Mouse (Mus musculus) macrophage (primary cell): ENCODE measurements at regions not wholly inside any gene's neighbourhood (a gene's known extent, or its start where the extent isn't known, plus 50 kb on each side); places are given as distances from the start of the nearest gene placed in this dataset.

Experiments
- H3K27ac ChIP-seq: fragments of 350-480 bp; formaldehyde crosslinking; 2 replicates; pipeline ENCODE4 v1.9.0; 2021
- H3K36me3 ChIP-seq: fragments of 350-480 bp; formaldehyde crosslinking; 2 replicates; pipeline ENCODE4 v1.9.0; 2021; ENCODE audit errors: inconsistent target
- H3K4me3 ChIP-seq: fragments of 350-480 bp; formaldehyde crosslinking; 2 replicates; pipeline ENCODE4 v1.9.0; 2021; ENCODE audit errors: inconsistent target
- H3K79me2 ChIP-seq: fragments of 350-480 bp; formaldehyde crosslinking; 2 replicates; pipeline ENCODE4 v1.9.0; 2021; ENCODE audit errors: inconsistent target
- WGBS: methylation state at CpG from one replicate; pipeline ENCODE4 v1.1.7; 2026; ENCODE audit warnings: inconsistent platforms; ENCODE audit not compliant: missing documents; 5-methylcytosine and 5-hydroxymethylcytosine counted together

GRCm38 (mm10) chr5:53329591-53329990 is 62.7 kb downstream of the Smim20 start:
- Histone ChIP-seq H3K27ac (no peak overlapping the region), H3K79me2 (no peaks in the 10 kb centered on the region), H3K4me3 (no peak overlapping the region), H3K36me3 (no peaks in the 10 kb centered on the region)
- WGBS = 94% methylated on average over 2 of the region's 2 CpGs

- 42% methylated on average over 6 of the region's 6 CpGs for WGBS
- H3K4me3 ChIP-seq = no peak overlapping the region
- H3K36me3 ChIP-seq = no peaks in the 10 kb centered on the region
- no peak overlapping the region for H3K27ac ChIP-seq
- H3K79me2 ChIP-seq = no peaks in the 10 kb centered on the region
Measured at GRCm38 (mm10) chr5:53336704-53337103, 69.8 kb downstream of the Smim20 start.

- no peak overlapping the region for H3K27ac ChIP-seq
- H3K4me3 ChIP-seq = no peak overlapping the region
- WGBS = 0% methylated on average over 3 of the region's 3 CpGs
- no peaks in the 10 kb centered on the region for H3K79me2 ChIP-seq
- H3K36me3 ChIP-seq = no peaks in the 10 kb centered on the region
Measured at GRCm38 (mm10) chr5:53337816-53338215, 70.9 kb downstream of the Smim20 start.

- Histone ChIP-seq H3K36me3 (no peaks in the 10 kb centered on the region), H3K79me2 (no peaks in the 10 kb centered on the region), H3K27ac (no peak overlapping the region), H3K4me3 (no peak overlapping the region)
- 49% methylated on average over 8 of the region's 8 CpGs for WGBS
Measured at GRCm38 (mm10) chr5:53345164-53345563, 78.3 kb downstream of the Smim20 start.

GRCm38 (mm10) chr5:53346028-53346427 is 79.1 kb downstream of the Smim20 start:
- Histone ChIP-seq H3K27ac (no peak overlapping the region), H3K36me3 (no peaks in the 10 kb centered on the region), H3K4me3 (no peak overlapping the region), H3K79me2 (no peaks in the 10 kb centered on the region)
- 82% methylated on average over 8 of the region's 8 CpGs for WGBS

GRCm38 (mm10) chr5:53346756-53347155 is 79.9 kb downstream of the Smim20 start:
- Histone ChIP-seq H3K27ac (no peak overlapping the region), H3K4me3 (no peak overlapping the region), H3K36me3 (no peaks in the 10 kb centered on the region), H3K79me2 (no peaks in the 10 kb centered on the region)
- 91% methylated on average over 8 of the region's 8 CpGs for WGBS

- Histone ChIP-seq H3K36me3 (no peaks in the 10 kb centered on the region), H3K27ac (no peak overlapping the region), H3K79me2 (no peaks in the 10 kb centered on the region), H3K4me3 (no peak overlapping the region)
- 98% methylated on average over 4 of the region's 4 CpGs for WGBS
Measured at GRCm38 (mm10) chr5:53352852-53353251, 86.0 kb downstream of the Smim20 start.

GRCm38 (mm10) chr5:53354296-53354695 is 87.4 kb downstream of the Smim20 start:
- Histone ChIP-seq H3K27ac (no peak overlapping the region), H3K36me3 (no peaks in the 10 kb centered on the region)
- WGBS = 92% methylated on average over 3 of the region's 3 CpGs

GRCm38 (mm10) chr5:53355069-53355468 is 88.2 kb downstream of the Smim20 start:
- Histone ChIP-seq H3K4me3 (no peak overlapping the region), H3K79me2 (no peaks in the 10 kb centered on the region), H3K27ac (peak overlapping the region; percentile 38), H3K36me3 (no peaks in the 10 kb centered on the region)
- WGBS = 1% methylated on average over 6 of the region's 6 CpGs

More at GRCm38 (mm10) chr5:53354296-53354695, 87.4 kb downstream of the Smim20 start:
- Histone ChIP-seq H3K4me3 (no peak overlapping the region), H3K79me2 (no peaks in the 10 kb centered on the region)

- H3K4me3 ChIP-seq = no peak overlapping the region
- H3K79me2 ChIP-seq = no peaks in the 10 kb centered on the region
- 80% methylated on average over 7 of the region's 7 CpGs for WGBS
- H3K36me3 ChIP-seq = no peaks in the 10 kb centered on the region
- H3K27ac ChIP-seq = peak overlapping the region; percentile 32
Measured at GRCm38 (mm10) chr5:53357086-53357608, 90.3 kb downstream of the Smim20 start.

GRCm38 (mm10) chr5:53358181-53358580 is 91.3 kb downstream of the Smim20 start:
- no peak overlapping the region for H3K27ac ChIP-seq
- no peak overlapping the region for H3K4me3 ChIP-seq
- H3K36me3 ChIP-seq = no peaks in the 10 kb centered on the region
- 80% methylated on average over 4 of the region's 4 CpGs for WGBS
- no peaks in the 10 kb centered on the region for H3K79me2 ChIP-seq

GRCm38 (mm10) chr5:53359887-53360286 is 93.0 kb downstream of the Smim20 start:
- 92% methylated on average over 12 of the region's 12 CpGs for WGBS
- Histone ChIP-seq H3K79me2 (no peaks in the 10 kb centered on the region), H3K27ac (no peak overlapping the region), H3K4me3 (no peak overlapping the region), H3K36me3 (no peaks in the 10 kb centered on the region)

GRCm38 (mm10) chr5:53361295-53361694 is 94.4 kb downstream of the Smim20 start:
- 16% methylated on average over 6 of the region's 6 CpGs for WGBS
- no peak overlapping the region for H3K4me3 ChIP-seq
- peak overlapping the region; percentile 75 for H3K27ac ChIP-seq
- H3K36me3 ChIP-seq = no peaks in the 10 kb centered on the region
- H3K79me2 ChIP-seq = no peaks in the 10 kb centered on the region

- WGBS = 90% methylated on average over 8 of the region's 8 CpGs
- Histone ChIP-seq H3K4me3 (no peak overlapping the region), H3K27ac (no peak overlapping the region), H3K79me2 (no peaks in the 10 kb centered on the region), H3K36me3 (no peaks in the 10 kb centered on the region)
Measured at GRCm38 (mm10) chr5:53363898-53364297, 97.0 kb downstream of the Smim20 start.

- H3K27ac ChIP-seq = no peak overlapping the region
- 86% methylated on average over 6 of the region's 6 CpGs for WGBS
- H3K79me2 ChIP-seq = no peaks in the 10 kb centered on the region
- no peak overlapping the region for H3K4me3 ChIP-seq
- no peaks in the 10 kb centered on the region for H3K36me3 ChIP-seq
Measured at GRCm38 (mm10) chr5:53366882-53367561, 98.9 kb upstream of the Rbpj start.

- H3K36me3 ChIP-seq = no peaks in the 10 kb centered on the region
- no peak overlapping the region for H3K4me3 ChIP-seq
- H3K79me2 ChIP-seq = no peaks in the 10 kb centered on the region
- no peak overlapping the region for H3K27ac ChIP-seq
- WGBS = 96% methylated on average over 7 of the region's 7 CpGs
Measured at GRCm38 (mm10) chr5:53370272-53370671, 95.7 kb upstream of the Rbpj start.
